Mouse (Mus musculus): ENCODE results near the gene Fyb.

- TF ChIP-seq GATA1 (IDR thresholded peaks at IDR 0.05; ENCODE audit: borderline replicate concordance, low read length): no peak
- TF ChIP-seq FLI1 (IDR thresholded peaks at IDR 0.05; ENCODE audit: low read length): no peak
These were observed 119.6 kb downstream of the Fyb start for GRCm38 (mm10) chr15:6642223-6642622.
